Mouse (Mus musculus) kidney, embryonic 16.5 days (tissue): ENCODE measurements around the gene Dnajc10. TPM values are rescaled to one million over a fixed set of nuclear protein-coding genes. Genes with fewer than 3 reads are reported as not detected.

Experiments used
- ATAC-seq: fragments of 200-750 bp; cut with Nextera tagmentation; 2 replicates; pipeline ENCODE4 v1.8.0; 2017; ENCODE audit warnings: moderate TSS enrichment; ENCODE audit not compliant: low FRiP score, low TSS enrichment
- H3K27ac ChIP-seq: fragments of 300-500 bp; sonication (generic); 2 replicates; pipeline ENCODE4 v1.5.1; 2014; ENCODE audit warnings: low read length
- H3K27me3 ChIP-seq: fragments of 300-500 bp; sonication (generic); 2 replicates; pipeline ENCODE4 v1.6.1; 2014; ENCODE audit warnings: low read length, control low read depth, mixed read lengths; ENCODE audit not compliant: insufficient read depth
- H3K36me3 ChIP-seq: fragments of 300-500 bp; sonication (generic); 2 replicates; pipeline ENCODE4 v1.6.1; 2014; ENCODE audit warnings: low read length, control low read depth, mixed read lengths; ENCODE audit not compliant: insufficient read depth
- H3K4me1 ChIP-seq: fragments of 300-500 bp; sonication (generic); 2 replicates; pipeline ENCODE4 v1.6.1; 2014; ENCODE audit warnings: low read length, control low read depth, mixed read lengths; ENCODE audit not compliant: insufficient read depth
- H3K4me2 ChIP-seq: fragments of 300-500 bp; sonication (generic); replicated peaks from 2 replicates; pipeline ENCODE4 v1.6.1; 2014; ENCODE audit warnings: low read depth, low read length
- H3K4me3 ChIP-seq: fragments of 300-500 bp; sonication (generic); 2 replicates; pipeline ENCODE4 v1.5.1; 2014; ENCODE audit warnings: mild to moderate bottlenecking, low read length
- H3K9ac ChIP-seq: fragments of 300-500 bp; sonication (generic); replicated peaks from 2 replicates; pipeline ENCODE4 v1.6.1; 2014; ENCODE audit warnings: low read length
- H3K9me3 ChIP-seq: fragments of 300-500 bp; sonication (generic); 2 replicates; pipeline ENCODE4 v1.6.1; 2016; ENCODE audit warnings: low read length, control low read depth
- WGBS: fragments of 180-500 bp; shearing (Covaris S2); extraction: QIAGEN DNeasy Blood & Tissue Kit; methylation state at CpG from one replicate; pipeline ENCODE4 v1.1.7; 2014; 5-methylcytosine and 5-hydroxymethylcytosine counted together
- polyA plus RNA-seq: library from polyadenylated mRNA; unstranded; fragments of >200 nt; fragmentation: Nextera tagmentation; extraction: Ambion mirVana; gene quantifications from 2 replicates; pipeline ENCODE4 v1.2.1, GENCODE M21; 2015

The Dnajc10 gene
- 92.2 and 92.3 TPM in 2 replicates for polyA plus RNA-seq

- H3K9me3 ChIP-seq, result no peaks in the 10 kb centered on the region
- peak; percentile 97 for ATAC-seq
- H3K4me1 ChIP-seq, result peaks cover 15% of the 10 kb centered on the region
- H3K27me3 ChIP-seq, result no peaks in the 10 kb centered on the region
- peak within 1 kb of the TSS; percentile 95 for H3K9ac ChIP-seq
- peak within 1 kb of the TSS; percentile 92 for H3K4me3 ChIP-seq
- under 1% methylated on average over 64 of the region's 72 CpGs for WGBS
- peaks cover 10% of the 10 kb centered on the region for H3K36me3 ChIP-seq
- peak within 1 kb of the TSS; percentile 98 for H3K27ac ChIP-seq
- H3K4me2 ChIP-seq, result peak within 1 kb of the TSS; percentile 59
Measured at GRCm38 (mm10) chr2:80315242-80316161, at the start of gene Dnajc10. Dnajc10 (plus strand) TSS chr2:80315466.

GRCm38 (mm10) chr2:80266894-80267293, 48.4 kb upstream of the Dnajc10 start:
- H3K27ac ChIP-seq, result no peak overlapping the region
- ATAC-seq, result no peak
- H3K4me1 ChIP-seq, result no peaks in the 10 kb centered on the region
- no peaks in the 10 kb centered on the region for H3K9me3 ChIP-seq
- no peak overlapping the region for H3K4me3 ChIP-seq
- peak overlapping the region; percentile 37 for H3K4me2 ChIP-seq
- no peaks in the 10 kb centered on the region for H3K36me3 ChIP-seq
- H3K9ac ChIP-seq, result no peak overlapping the region
- WGBS, result 17% methylated on average over 11 of the region's 11 CpGs
- no peaks in the 10 kb centered on the region for H3K27me3 ChIP-seq

DNA sequence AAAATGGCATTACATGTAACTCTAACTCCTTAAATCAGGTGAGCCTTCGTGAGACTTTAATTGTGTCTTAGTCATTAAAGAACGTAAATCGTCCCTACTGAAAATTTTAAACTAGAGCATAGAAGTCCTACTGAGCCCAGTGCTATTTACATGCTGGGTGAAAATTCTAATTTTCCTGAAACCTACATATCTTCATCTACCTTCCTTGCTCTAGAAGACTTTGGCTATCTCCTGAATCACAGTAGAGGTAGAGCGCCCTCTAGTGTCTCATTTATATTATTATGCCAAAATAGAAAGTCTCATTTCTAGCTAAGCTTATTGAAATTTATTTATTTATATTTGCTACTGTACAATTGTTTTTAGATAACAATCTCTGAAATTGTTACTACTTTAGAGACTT, 47.2 kb upstream of the Dnajc10 start:
- H3K27me3 ChIP-seq, result no peaks in the 10 kb centered on the region
- no peaks in the 10 kb centered on the region for H3K36me3 ChIP-seq
- H3K9ac ChIP-seq, result no peak overlapping the region
- H3K27ac ChIP-seq, result no peak overlapping the region
- H3K4me2 ChIP-seq, result no peak overlapping the region
- no peaks in the 10 kb centered on the region for H3K9me3 ChIP-seq
- no peak overlapping the region for H3K4me3 ChIP-seq
- no peaks in the 10 kb centered on the region for H3K4me1 ChIP-seq
- no peak for ATAC-seq
- 55% methylated on average over 4 of the region's 4 CpGs for WGBS

GRCm38 (mm10) chr2:80271431-80271830, 43.8 kb upstream of the Dnajc10 start:
- Histone ChIP-seq H3K27me3 (no peaks in the 10 kb centered on the region), H3K27ac (no peak overlapping the region), H3K4me1 (no peaks in the 10 kb centered on the region), H3K4me3 (no peak overlapping the region), H3K9ac (no peak overlapping the region), H3K36me3 (no peaks in the 10 kb centered on the region), H3K4me2 (no peak overlapping the region), H3K9me3 (no peaks in the 10 kb centered on the region)
- ATAC-seq, result no peak
- 68% methylated on average over 1 of the region's 1 CpGs for WGBS

DNA sequence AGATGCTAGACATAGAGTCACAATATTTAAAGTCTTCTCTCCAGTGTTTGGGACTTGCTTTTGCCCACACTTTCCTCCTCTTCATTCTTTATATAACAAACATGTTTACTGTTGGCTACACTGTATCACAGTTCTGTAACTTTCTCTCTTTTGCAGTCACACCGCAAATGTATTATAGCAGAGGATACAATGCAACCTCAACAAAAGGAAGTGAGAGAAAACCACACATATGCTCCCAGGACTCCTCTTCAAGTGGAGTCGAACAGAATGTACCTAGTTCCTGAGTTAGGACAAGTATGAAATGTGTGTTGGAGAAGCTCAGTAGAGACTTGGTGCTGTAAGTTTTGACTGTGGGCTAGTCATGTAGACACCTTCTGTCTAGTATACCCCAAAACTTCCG, 42.2 kb upstream of the Dnajc10 start:
- Histone ChIP-seq H3K4me3 (no peak overlapping the region), H3K27me3 (no peaks in the 10 kb centered on the region), H3K4me1 (no peaks in the 10 kb centered on the region), H3K36me3 (no peaks in the 10 kb centered on the region), H3K9me3 (no peaks in the 10 kb centered on the region), H3K4me2 (no peak overlapping the region), H3K9ac (no peak overlapping the region), H3K27ac (no peak overlapping the region)
- ATAC-seq, result no peak
- 90% methylated on average over 3 of the region's 3 CpGs for WGBS

DNA sequence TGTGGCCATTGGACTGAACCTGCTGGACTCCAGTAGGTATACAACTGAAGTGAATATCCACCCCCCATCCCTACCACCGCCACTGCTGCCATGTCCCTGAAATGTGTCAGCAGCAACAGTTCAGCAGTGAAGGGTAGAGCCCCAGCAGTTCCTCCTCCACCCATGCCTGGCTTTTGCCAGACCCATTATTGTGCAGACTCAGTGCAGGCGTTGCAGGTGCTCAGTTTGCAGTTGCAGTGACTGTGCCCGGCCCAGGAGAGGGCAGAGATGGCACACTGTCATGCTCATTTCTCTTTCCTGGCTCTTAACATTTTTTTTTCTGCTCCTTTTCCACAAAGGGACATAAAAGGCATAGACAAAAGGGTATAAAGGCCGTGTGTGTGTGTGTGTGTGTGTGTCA, 41.5 kb upstream of the Dnajc10 start:
- H3K9me3 ChIP-seq, result no peaks in the 10 kb centered on the region
- H3K27ac ChIP-seq, result no peak overlapping the region
- H3K4me2 ChIP-seq, result no peak overlapping the region
- H3K36me3 ChIP-seq, result no peaks in the 10 kb centered on the region
- H3K9ac ChIP-seq, result no peak overlapping the region
- ATAC-seq, result no peak
- 83% methylated on average over 4 of the region's 4 CpGs for WGBS
- no peak overlapping the region for H3K4me3 ChIP-seq
- no peaks in the 10 kb centered on the region for H3K27me3 ChIP-seq
- H3K4me1 ChIP-seq, result no peaks in the 10 kb centered on the region

- Histone ChIP-seq H3K36me3 (no peaks in the 10 kb centered on the region), H3K27ac (no peak overlapping the region), H3K27me3 (no peaks in the 10 kb centered on the region), H3K9me3 (no peaks in the 10 kb centered on the region), H3K9ac (no peak overlapping the region), H3K4me1 (no peaks in the 10 kb centered on the region), H3K4me3 (no peak overlapping the region), H3K4me2 (no peak overlapping the region)
- no peak for ATAC-seq
- WGBS, result 51% methylated on average over 2 of the region's 2 CpGs
Measured at GRCm38 (mm10) chr2:80275136-80275535, 40.1 kb upstream of the Dnajc10 start.

GRCm38 (mm10) chr2:80282214-80282613, 33.1 kb upstream of the Dnajc10 start:
- Histone ChIP-seq H3K9ac (no peak overlapping the region), H3K4me1 (no peaks in the 10 kb centered on the region), H3K9me3 (no peaks in the 10 kb centered on the region), H3K4me2 (no peak overlapping the region), H3K36me3 (no peaks in the 10 kb centered on the region), H3K4me3 (no peak overlapping the region), H3K27ac (peak overlapping the region; percentile 65), H3K27me3 (no peaks in the 10 kb centered on the region)
- WGBS, result 33% methylated on average over 2 of the region's 2 CpGs
- peak; percentile 86 for ATAC-seq

- no peaks in the 10 kb centered on the region for H3K9me3 ChIP-seq
- no peaks in the 10 kb centered on the region for H3K27me3 ChIP-seq
- H3K4me3 ChIP-seq, result no peak overlapping the region
- 92% methylated on average over 4 of the region's 4 CpGs for WGBS
- no peak overlapping the region for H3K4me2 ChIP-seq
- ATAC-seq, result no peak
- H3K36me3 ChIP-seq, result no peaks in the 10 kb centered on the region
- no peaks in the 10 kb centered on the region for H3K4me1 ChIP-seq
- no peak overlapping the region for H3K27ac ChIP-seq
- no peak overlapping the region for H3K9ac ChIP-seq
Measured at GRCm38 (mm10) chr2:80286397-80286796, 28.9 kb upstream of the Dnajc10 start.

DNA sequence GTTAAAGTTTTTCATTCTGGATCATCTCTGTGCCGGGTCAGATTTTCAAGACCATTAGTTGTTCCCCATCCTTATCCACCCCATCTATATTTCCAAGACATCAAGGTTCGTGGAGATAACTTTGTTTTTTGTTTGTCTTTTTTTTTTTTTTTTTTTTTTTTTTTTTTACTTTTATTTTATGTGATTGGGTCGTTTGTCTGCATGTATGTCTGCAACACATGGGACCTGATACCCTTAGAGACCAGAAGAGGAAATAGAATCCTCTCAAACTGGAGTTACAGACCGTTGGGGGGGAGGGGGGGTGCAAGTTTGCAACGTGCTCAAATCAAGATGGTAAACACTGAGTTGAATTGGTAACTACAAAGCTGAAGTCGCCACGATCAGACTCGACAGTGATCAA, 23.1 kb upstream of the Dnajc10 start, which contains the start of gene Prdx6b:
Prdx6b (plus strand) TSS at position 301 of the 400 bp plus-strand sequence.
- H3K27ac ChIP-seq, result no peak within 1 kb of the TSS
- no peaks in the 10 kb centered on the region for H3K4me1 ChIP-seq
- no peak within 1 kb of the TSS for H3K9ac ChIP-seq
- 85% methylated on average over 8 of the region's 8 CpGs for WGBS
- no peaks in the 10 kb centered on the region for H3K9me3 ChIP-seq
- H3K36me3 ChIP-seq, result no peaks in the 10 kb centered on the region
- no peak within 1 kb of the TSS for H3K4me2 ChIP-seq
- no peak for ATAC-seq
- no peaks in the 10 kb centered on the region for H3K27me3 ChIP-seq
- no peak within 1 kb of the TSS for H3K4me3 ChIP-seq
